Mouse (Mus musculus): Measurements from ENCODE around the gene Orai1. TPM values are rescaled to one million over a fixed set of nuclear protein-coding genes. Genes with fewer than 3 reads are reported as not detected.

Orai1 gene
- polyA plus RNA-seq, 1 experiment from 2014 or later = 14.2 TPM

GRCm38 (mm10) chr5:122985276-122985675 is 29.6 kb upstream of the Orai1 start:
- no peaks in the 10 kb centered on the region for H3K27me3 ChIP-seq (replicated peaks; ENCODE audit: control insufficient read depth, insufficient read depth, low read length)
- H3K4me1 ChIP-seq (ENCODE audit: control insufficient read depth, insufficient read depth, low read depth, low read length) = peaks cover 22% of the 10 kb centered on the region
- no peaks in the 10 kb centered on the region for H3K9me3 ChIP-seq (ENCODE audit: control insufficient read depth, low read length)
- WGBS = 50% methylated on average over 3 of the region's 3 CpGs
- no peaks in the 10 kb centered on the region for H3K36me3 ChIP-seq (ENCODE audit: control insufficient read depth, insufficient read depth, low read length)
- H3K27ac ChIP-seq (ENCODE audit: low read depth, low read length) = no peak overlapping the region
- H3K4me2 ChIP-seq (ENCODE audit: low read length) = no peak overlapping the region
- ATAC-seq = no peak
- H3K9ac ChIP-seq (ENCODE audit: low read depth, low read length) = peak overlapping the region; percentile 3
- no peak overlapping the region for H3K4me3 ChIP-seq (ENCODE audit: low read length)

DNA sequence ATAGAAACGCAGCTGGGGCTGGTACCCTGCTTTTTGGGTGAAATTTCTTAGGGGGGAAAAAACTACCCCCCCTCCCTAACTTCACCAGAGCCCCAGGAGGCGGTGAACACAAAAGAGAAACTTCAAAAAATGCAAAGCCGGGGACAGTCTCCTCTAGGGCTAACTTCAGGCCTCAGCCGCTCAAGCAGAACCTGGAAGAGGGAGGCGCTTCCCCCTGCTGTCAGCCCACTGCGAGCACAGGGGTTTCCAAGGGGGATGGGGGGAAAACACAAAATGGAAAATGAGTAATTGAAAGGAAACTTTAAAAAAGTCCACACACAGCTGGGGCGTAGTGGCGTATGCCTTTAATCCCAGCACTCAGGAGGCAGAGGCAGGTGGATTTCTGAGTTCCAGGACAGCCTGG is 28.8 kb upstream of the Orai1 start:
- H3K36me3 ChIP-seq (ENCODE audit: control insufficient read depth, insufficient read depth, low read length) = no peaks in the 10 kb centered on the region
- no peak overlapping the region for H3K27ac ChIP-seq (ENCODE audit: low read depth, low read length)
- H3K9ac ChIP-seq (ENCODE audit: low read depth, low read length) = no peak overlapping the region
- ATAC-seq = no peak
- H3K4me2 ChIP-seq (ENCODE audit: low read length) = no peak overlapping the region
- no peak overlapping the region for H3K4me3 ChIP-seq (ENCODE audit: low read length)
- peaks cover 30% of the 10 kb centered on the region for H3K4me1 ChIP-seq (ENCODE audit: control insufficient read depth, insufficient read depth, low read depth, low read length)
- H3K27me3 ChIP-seq (replicated peaks; ENCODE audit: control insufficient read depth, insufficient read depth, low read length) = no peaks in the 10 kb centered on the region
- no peaks in the 10 kb centered on the region for H3K9me3 ChIP-seq (ENCODE audit: control insufficient read depth, low read length)
- 31% methylated on average over 8 of the region's 8 CpGs for WGBS

- 3% methylated on average over 39 of the region's 39 CpGs for WGBS
- no peak overlapping the region; the same call in 1 of the 2 replicates for H3K27ac ChIP-seq (ENCODE audit: low read depth, low read length)
- ATAC-seq = peak; percentile 41
- peak overlapping the region; percentile 69 for H3K4me3 ChIP-seq (ENCODE audit: low read length)
- H3K36me3 ChIP-seq (ENCODE audit: control insufficient read depth, insufficient read depth, low read length) = no peaks in the 10 kb centered on the region
- H3K9me3 ChIP-seq (ENCODE audit: control insufficient read depth, low read length) = no peaks in the 10 kb centered on the region
- peaks cover 33% of the 10 kb centered on the region for H3K4me1 ChIP-seq (ENCODE audit: control insufficient read depth, insufficient read depth, low read depth, low read length)
- H3K9ac ChIP-seq (ENCODE audit: low read depth, low read length) = peak overlapping the region; percentile 76
- no peaks in the 10 kb centered on the region for H3K27me3 ChIP-seq (replicated peaks; ENCODE audit: control insufficient read depth, insufficient read depth, low read length)
- H3K4me2 ChIP-seq (ENCODE audit: low read length) = peak overlapping the region; percentile 99
These were observed 27.5 kb upstream of the Orai1 start for GRCm38 (mm10) chr5:122987211-122988020.

DNA sequence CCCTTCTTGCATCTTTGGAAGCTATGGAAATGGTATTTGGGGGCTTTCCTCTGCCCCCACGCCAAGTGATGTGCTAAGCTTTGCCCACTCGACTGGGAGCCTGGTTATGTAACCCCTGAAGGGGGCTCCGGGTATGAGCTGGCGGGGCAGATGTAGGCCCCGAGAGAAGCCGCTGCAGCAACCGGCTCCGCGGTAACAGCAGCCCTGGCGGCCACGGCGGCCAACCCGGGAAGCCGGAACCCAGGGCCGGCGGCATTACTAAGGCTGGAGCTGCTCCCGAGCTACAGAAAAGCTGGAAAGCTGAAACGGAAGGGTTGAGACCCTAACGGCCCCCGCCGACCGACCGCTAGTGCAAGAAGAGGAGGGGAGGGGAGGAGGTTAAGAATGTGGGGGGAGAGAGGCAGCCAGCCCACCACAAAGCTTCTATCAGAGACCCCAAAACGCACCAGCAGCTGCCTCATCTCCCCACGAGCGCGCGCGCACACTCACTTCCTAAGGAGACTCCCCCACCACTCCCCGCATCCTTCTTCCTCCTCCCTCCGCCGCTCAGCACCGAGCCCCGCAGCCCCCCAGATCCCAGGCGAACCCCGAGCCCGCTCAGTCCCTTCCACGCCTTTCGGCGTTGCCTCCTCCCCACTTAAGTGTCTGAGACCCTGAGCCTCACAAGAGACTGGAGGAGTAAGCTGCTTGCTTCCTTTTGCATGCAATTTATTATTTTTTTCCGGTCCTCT is 26.7 kb upstream of the Orai1 start:
- peak overlapping the region; percentile 99 for H3K4me2 ChIP-seq (ENCODE audit: low read length)
- WGBS = under 1% methylated on average over 41 of the region's 41 CpGs
- peak overlapping the region; percentile 60; the same call in 1 of the 2 replicates for H3K27ac ChIP-seq (ENCODE audit: low read depth, low read length)
- H3K36me3 ChIP-seq (ENCODE audit: control insufficient read depth, insufficient read depth, low read length) = no peaks in the 10 kb centered on the region
- no peaks in the 10 kb centered on the region for H3K9me3 ChIP-seq (ENCODE audit: control insufficient read depth, low read length)
- peaks cover 33% of the 10 kb centered on the region for H3K4me1 ChIP-seq (ENCODE audit: control insufficient read depth, insufficient read depth, low read depth, low read length)
- no peak for ATAC-seq
- H3K9ac ChIP-seq (ENCODE audit: low read depth, low read length) = peak overlapping the region; percentile 76
- H3K4me3 ChIP-seq (ENCODE audit: low read length) = peak overlapping the region; percentile 69
- H3K27me3 ChIP-seq (replicated peaks; ENCODE audit: control insufficient read depth, insufficient read depth, low read length) = no peaks in the 10 kb centered on the region

DNA sequence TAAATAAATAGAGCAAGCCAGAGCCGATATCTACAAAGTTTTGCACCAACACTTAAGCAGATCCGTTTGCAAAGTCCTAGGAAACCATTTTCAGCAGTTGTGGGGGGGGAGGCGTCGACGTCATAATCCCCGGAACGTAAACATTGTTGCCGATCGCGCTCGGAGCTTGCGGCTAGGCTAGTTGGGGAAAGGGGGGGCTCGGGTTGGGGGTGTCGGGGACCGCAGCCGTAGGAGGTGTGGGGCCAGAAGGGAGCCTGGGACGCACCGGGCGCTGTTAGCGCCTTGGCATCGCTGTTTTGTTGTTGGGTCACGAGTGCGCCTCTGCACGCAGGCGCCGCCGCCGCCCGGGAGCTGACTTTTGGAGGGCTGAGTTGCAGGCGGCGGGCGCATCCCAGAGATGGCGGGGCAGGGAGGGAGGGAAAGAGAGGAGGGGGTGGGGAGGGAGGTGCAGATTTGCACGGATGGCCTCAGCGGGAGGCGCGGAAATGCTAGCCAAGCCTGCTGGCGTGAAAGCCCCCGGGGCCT is 25.8 kb upstream of the Orai1 start:
- peak; percentile 63 for ATAC-seq
- peaks cover 33% of the 10 kb centered on the region for H3K4me1 ChIP-seq (ENCODE audit: control insufficient read depth, insufficient read depth, low read depth, low read length)
- WGBS = under 1% methylated on average over 35 of the region's 39 CpGs

GRCm38 (mm10) chr5:122989551-122990330 is 25.1 kb upstream of the Orai1 start, which contains the start of gene Kdm2b:
TSS of gene Kdm2b (minus strand) at chr5:122989823.
- Histone ChIP-seq H3K9me3 (ENCODE audit: control insufficient read depth, low read length) (no peaks in the 10 kb centered on the region), H3K36me3 (ENCODE audit: control insufficient read depth, insufficient read depth, low read length) (no peaks in the 10 kb centered on the region), H3K27me3 (replicated peaks; ENCODE audit: control insufficient read depth, insufficient read depth, low read length) (no peaks in the 10 kb centered on the region), H3K4me2 (ENCODE audit: low read length) (peak within 1 kb of the TSS; percentile 99), H3K4me1 (ENCODE audit: control insufficient read depth, insufficient read depth, low read depth, low read length) (peaks cover 33% of the 10 kb centered on the region), H3K27ac (ENCODE audit: low read depth, low read length) (peak within 1 kb of the TSS; percentile 79), H3K4me3 (ENCODE audit: low read length) (peak within 1 kb of the TSS; percentile 69), H3K9ac (ENCODE audit: low read depth, low read length) (peak within 1 kb of the TSS; percentile 76)
- ATAC-seq = peak; percentile 21; the same call in 1 of the 2 replicates
- WGBS = 2% methylated on average over 15 of the region's 15 CpGs

More for the DNA sequence above, 25.8 kb upstream of the Orai1 start:
- peak overlapping the region; percentile 69 for H3K4me3 ChIP-seq (ENCODE audit: low read length)
- H3K9ac ChIP-seq (ENCODE audit: low read depth, low read length) = peak overlapping the region; percentile 76
- H3K27ac ChIP-seq (ENCODE audit: low read depth, low read length) = peak overlapping the region; percentile 79
- no peaks in the 10 kb centered on the region for H3K9me3 ChIP-seq (ENCODE audit: control insufficient read depth, low read length)
- no peaks in the 10 kb centered on the region for H3K36me3 ChIP-seq (ENCODE audit: control insufficient read depth, insufficient read depth, low read length)
- H3K4me2 ChIP-seq (ENCODE audit: low read length) = peak overlapping the region; percentile 99
- no peaks in the 10 kb centered on the region for H3K27me3 ChIP-seq (replicated peaks; ENCODE audit: control insufficient read depth, insufficient read depth, low read length)

GRCm38 (mm10) chr5:122990411-122991160 is 24.3 kb upstream of the Orai1 start:
- H3K4me3 ChIP-seq (ENCODE audit: low read length) = peak overlapping the region; percentile 69
- peak overlapping the region; percentile 99 for H3K4me2 ChIP-seq (ENCODE audit: low read length)
- H3K4me1 ChIP-seq (ENCODE audit: control insufficient read depth, insufficient read depth, low read depth, low read length) = peaks cover 33% of the 10 kb centered on the region
- peak overlapping the region; percentile 76 for H3K9ac ChIP-seq (ENCODE audit: low read depth, low read length)
- H3K27me3 ChIP-seq (replicated peaks; ENCODE audit: control insufficient read depth, insufficient read depth, low read length) = no peaks in the 10 kb centered on the region
- no peak overlapping the region for H3K27ac ChIP-seq (ENCODE audit: low read depth, low read length)
- WGBS = 16% methylated on average over 16 of the region's 16 CpGs
- H3K9me3 ChIP-seq (ENCODE audit: control insufficient read depth, low read length) = no peaks in the 10 kb centered on the region
- no peak for ATAC-seq
- no peaks in the 10 kb centered on the region for H3K36me3 ChIP-seq (ENCODE audit: control insufficient read depth, insufficient read depth, low read length)

DNA sequence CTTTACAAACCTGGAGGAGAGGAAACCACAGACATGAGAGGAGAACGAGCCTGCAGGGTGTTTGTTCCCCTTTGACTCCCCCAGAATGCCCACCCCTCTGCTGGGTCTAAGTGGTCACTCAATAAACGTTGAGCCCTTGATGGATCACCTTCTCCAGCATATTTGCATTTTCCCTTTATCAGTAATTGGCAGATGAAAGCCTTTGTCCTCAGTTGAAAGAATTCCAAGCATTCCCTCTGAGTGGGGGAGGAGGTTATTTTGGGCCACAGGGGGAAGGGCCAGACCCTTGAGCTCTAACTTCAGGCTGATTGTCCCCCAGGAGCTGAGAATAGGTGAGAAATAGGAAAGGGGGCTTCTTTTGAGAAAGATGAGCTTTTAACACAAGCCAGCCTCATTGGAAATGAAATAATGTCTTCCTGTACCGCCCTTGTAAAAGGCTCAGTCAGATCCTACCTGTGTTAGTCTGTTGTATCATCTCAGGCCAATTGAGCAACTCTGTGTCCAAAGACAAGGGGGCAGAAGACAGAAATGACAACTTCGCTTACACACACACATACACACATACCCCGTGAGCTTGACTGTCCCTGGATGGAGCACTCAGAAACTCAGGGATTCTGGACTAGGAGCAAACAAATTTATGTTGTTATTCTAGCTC is 23.4 kb upstream of the Orai1 start:
- no peak overlapping the region for H3K4me3 ChIP-seq (ENCODE audit: low read length)
- 25% methylated on average over 5 of the region's 5 CpGs for WGBS

More for the DNA sequence above, 23.4 kb upstream of the Orai1 start:
- no peaks in the 10 kb centered on the region for H3K9me3 ChIP-seq (ENCODE audit: control insufficient read depth, low read length)
- peak overlapping the region; percentile 99; the same call in 1 of the 2 replicates for H3K4me2 ChIP-seq (ENCODE audit: low read length)
- peaks cover 33% of the 10 kb centered on the region for H3K4me1 ChIP-seq (ENCODE audit: control insufficient read depth, insufficient read depth, low read depth, low read length)
- no peaks in the 10 kb centered on the region for H3K36me3 ChIP-seq (ENCODE audit: control insufficient read depth, insufficient read depth, low read length)
- peak overlapping the region; percentile 6; the same call in 1 of the 2 replicates for H3K9ac ChIP-seq (ENCODE audit: low read depth, low read length)
- no peak for ATAC-seq
- no peaks in the 10 kb centered on the region for H3K27me3 ChIP-seq (replicated peaks; ENCODE audit: control insufficient read depth, insufficient read depth, low read length)
- H3K27ac ChIP-seq (ENCODE audit: low read depth, low read length) = no peak overlapping the region

Measured in hindbrain, embryonic 16.5 days (tissue).